Mouse (Mus musculus): ENCODE data around the gene Mzf1.

- TF ChIP-seq CTCF (IDR thresholded peaks at IDR 0.05) (no peak), EP300 (IDR thresholded peaks at IDR 0.05) (no peak)
Observed at GRCm38 (mm10) chr7:13006531-13006930, 48.0 kb downstream of the Mzf1 start.
